Mouse (Mus musculus) testis, adult 2 months (tissue): ENCODE results near the gene Ttyh2.

ENCODE experiments used
- CTCF ChIP-seq: fragments of 200-500 bp; IDR thresholded peaks from 2 replicates; pipeline ENCODE4 v1.5.1; 2012; ENCODE audit warnings: low read depth, mild to moderate bottlenecking, inconsistent platforms, low read length, moderate library complexity; ENCODE audit not compliant: control insufficient read depth, insufficient read depth, insufficient replicate concordance
- POLR2A ChIP-seq: fragments of 200-500 bp; IDR thresholded peaks from 2 replicates; pipeline ENCODE4 v1.6.1; 2012; ENCODE audit warnings: low read depth, mild to moderate bottlenecking, inconsistent platforms, low read length, moderate library complexity; ENCODE audit not compliant: control insufficient read depth

GRCm38 (mm10) chr11:114669651-114670168 is 5.5 kb upstream of the Ttyh2 start:
- TF ChIP-seq POLR2A (no peak), CTCF (no peak)
